Comparison of ENCODE assay signal across 10 mouse cellular contexts in the genomic region with DNA sequence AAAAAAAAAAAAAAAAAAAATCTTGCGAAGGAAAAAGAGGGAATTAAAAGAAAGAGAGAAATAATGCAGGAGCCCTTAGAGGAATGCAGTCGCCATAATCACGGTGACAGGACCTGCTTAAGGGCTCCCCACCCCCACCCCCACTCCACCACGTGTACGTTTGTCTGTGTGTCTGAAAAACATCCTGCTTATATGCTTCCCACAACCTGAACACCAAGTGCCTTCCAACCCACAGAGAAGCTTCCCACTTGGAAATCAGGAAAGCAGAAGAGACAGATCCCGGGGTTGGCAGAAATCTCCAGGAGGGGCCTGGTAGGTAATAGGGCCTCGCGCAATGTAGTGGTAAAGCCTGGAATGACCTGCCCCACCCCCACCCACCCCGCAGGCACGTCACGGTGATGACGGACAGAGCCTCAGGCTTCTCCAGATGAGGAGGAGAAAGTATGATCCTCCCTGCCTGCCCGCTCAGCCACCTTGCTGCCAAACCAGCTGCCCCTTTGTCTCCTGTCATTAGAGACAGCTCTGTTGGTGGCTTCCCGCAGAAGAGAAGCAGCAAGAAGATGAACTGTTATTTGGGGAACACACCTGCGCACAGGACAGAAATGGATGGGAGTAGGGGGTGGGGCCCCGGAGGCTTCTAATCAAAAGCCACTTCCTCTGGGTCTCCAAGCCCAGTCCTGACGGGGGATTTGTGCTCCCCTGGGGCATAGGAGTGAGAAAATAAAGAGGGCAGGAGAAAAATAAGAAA. TPM values are rescaled to one million over a fixed set of nuclear protein-coding genes. Genes with fewer than 3 reads are reported as not detected.
DNase-seq lines count a peak whose midpoint lies in the region; ATAC-seq lines count a peak whose summit lies in the region.
"Had no signal": no experiment of that assay in that cellular context is flagged by ENCODE, and none has a peak within 500 bp of the region (broad histone marks: within the 10 kb centered on the region; RNA-seq: fewer than 3 reads in every experiment).

No protein-coding gene starts in this region.

- DNase-seq in heart, adult 8-10 months (ENCODE audit: low spot score): no peak
- DNase-seq in ZHBTc4 (ENCODE audit: low read depth, low spot score): peak; percentile 32
- peak; percentile 73 for DNase-seq in naive thymus-derived CD4-positive, alpha-beta T cell, adult 2 months (ENCODE audit: low read depth)
- no peak for DNase-seq in cerebellum, adult 8-10 months
- DNase-seq: lung, adult 18-20 months had no signal

- H3K27me3 ChIP-seq in heart, embryonic 11.5 days (ENCODE audit: control insufficient read depth, insufficient read depth, low read length): peaks cover 13% of the 10 kb centered on the region; the same call in 1 of the 2 replicates
- 0 out of 2 replicates have a peak, but pooled peaks cover 3% of the 10 kb centered on the region for H3K27me3 ChIP-seq in hindbrain, embryonic 13.5 days
- H3K27me3 ChIP-seq in intestine, embryonic 15.5 days (replicated peaks): peaks cover 3% of the 10 kb centered on the region; the same call in 1 of the 2 replicates

- no peaks in the 10 kb centered on the region for H3K36me3 ChIP-seq in heart, embryonic 11.5 days (ENCODE audit: control insufficient read depth, insufficient read depth, low read length)
- H3K36me3 ChIP-seq in hindbrain, embryonic 13.5 days: no peaks in the 10 kb centered on the region
- no peaks in the 10 kb centered on the region for H3K36me3 ChIP-seq in intestine, embryonic 15.5 days

- ATAC-seq in heart, embryonic 11.5 days (replicated peaks; ENCODE audit: insufficient number of reproducible peaks, low FRiP score, low TSS enrichment): no peak
- ATAC-seq in hindbrain, embryonic 13.5 days (ENCODE audit: low FRiP score): no peak
- no peak for ATAC-seq in intestine, embryonic 15.5 days
- ATAC-seq in erythroid progenitor cell, adult 5-6 weeks (replicated peaks; ENCODE audit: low FRiP score, poor library complexity, severe bottlenecking): no peak

- H3K9me3 ChIP-seq in heart, embryonic 11.5 days (replicated peaks; ENCODE audit: control insufficient read depth, low read length): no peaks in the 10 kb centered on the region
- no peaks in the 10 kb centered on the region for H3K9me3 ChIP-seq in hindbrain, embryonic 13.5 days
- H3K9me3 ChIP-seq in intestine, embryonic 15.5 days: no peaks in the 10 kb centered on the region

- peak overlapping the region; percentile 46 for H3K4me2 ChIP-seq in heart, embryonic 11.5 days
- H3K4me2 ChIP-seq in hindbrain, embryonic 13.5 days: peak overlapping the region; percentile 34
- no peak overlapping the region for H3K4me2 ChIP-seq in intestine, embryonic 15.5 days (replicated peaks)

- H3K9ac ChIP-seq in heart, embryonic 11.5 days (ENCODE audit: low read depth, low read length): 0 out of 2 replicates have a peak overlapping the region, but pooled peaks have one; percentile 16
- peak overlapping the region; percentile 24; the same call in 1 of the 2 replicates for H3K9ac ChIP-seq in hindbrain, embryonic 13.5 days
- no peak overlapping the region for H3K9ac ChIP-seq in intestine, embryonic 15.5 days

- H3K27ac ChIP-seq in heart, embryonic 11.5 days (ENCODE audit: low read depth, low read length): no peak overlapping the region
- H3K27ac ChIP-seq in hindbrain, embryonic 13.5 days: no peak overlapping the region
- no peak overlapping the region for H3K27ac ChIP-seq in intestine, embryonic 15.5 days
- H3K27ac ChIP-seq: kidney, postnatal 0 days had no signal

- peaks cover 9% of the 10 kb centered on the region for H3K4me1 ChIP-seq in heart, embryonic 11.5 days (ENCODE audit: control insufficient read depth, insufficient read depth, low read length)
- H3K4me1 ChIP-seq in hindbrain, embryonic 13.5 days (replicated peaks): peaks cover 34% of the 10 kb centered on the region
- H3K4me1 ChIP-seq in intestine, embryonic 15.5 days (replicated peaks): 0 out of 2 replicates have a peak, but pooled peaks cover 3% of the 10 kb centered on the region

- no peak overlapping the region for H3K4me3 ChIP-seq in heart, embryonic 11.5 days (ENCODE audit: low read depth, low read length)
- H3K4me3 ChIP-seq in hindbrain, embryonic 13.5 days: no peak overlapping the region
- no peak overlapping the region for H3K4me3 ChIP-seq in intestine, embryonic 15.5 days (replicated peaks)

- WGBS in heart, embryonic 11.5 days (ENCODE audit: insufficient replicate concordance): 3% methylated on average over 16 of the region's 17 CpGs
- WGBS in hindbrain, embryonic 13.5 days: 10% methylated on average over 17 of the region's 17 CpGs
- WGBS in intestine, embryonic 15.5 days: 9% methylated on average over 17 of the region's 17 CpGs

RNA-seq across cellular contexts. Expression of a gene that starts 43.4 kb away (rescaled TPM):
- polyA plus RNA-seq in heart, embryonic 11.5 days (2014; fragmentation: Nextera tagmentation; extraction: Ambion mirVana): 12.8 and 16.0 TPM in 2 replicates
- total RNA-seq in heart, adult 8-10 months (2022): 1 to 10 TPM in 2 of 4 experiments, under 1 TPM in 2; 0.41 to 1.2 (median 0.78) TPM
- 0.97 and 1.3 TPM in 2 replicates for polyA plus RNA-seq in hindbrain, embryonic 13.5 days (2015; fragmentation: Nextera tagmentation; extraction: Ambion mirVana)
- polyA plus RNA-seq in intestine, embryonic 15.5 days (2015; fragmentation: Nextera tagmentation; extraction: Ambion mirVana): 0.95 and 1.3 TPM in 2 replicates
- total RNA-seq in erythroid progenitor cell, adult 5-6 weeks (2015; ENCODE audit: low replicate concordance): 32.7 and 50.8 TPM in 2 replicates
- 28.5 and 35.9 TPM in 2 replicates for total RNA-seq in erythroid progenitor cell, adult 5-6 weeks (2017; ENCODE audit: low replicate concordance)

RNA-seq across cellular contexts. Expression of a gene that starts 50.9 kb away (rescaled TPM):
- not detected in 2 replicates for polyA plus RNA-seq in heart, embryonic 11.5 days (2014; fragmentation: Nextera tagmentation; extraction: Ambion mirVana)
- not detected for total RNA-seq in heart, adult 8-10 months (2022)
- polyA plus RNA-seq in hindbrain, embryonic 13.5 days (2015; fragmentation: Nextera tagmentation; extraction: Ambion mirVana): not detected in 2 replicates
- polyA plus RNA-seq in intestine, embryonic 15.5 days (2015; fragmentation: Nextera tagmentation; extraction: Ambion mirVana): not detected in 2 replicates
- not detected in 2 replicates for total RNA-seq in erythroid progenitor cell, adult 5-6 weeks (2015; ENCODE audit: low replicate concordance)
- not detected in 2 replicates for total RNA-seq in erythroid progenitor cell, adult 5-6 weeks (2017; ENCODE audit: low replicate concordance)
- polyA plus RNA-seq: kidney, postnatal 0 days had no signal

RNA-seq across cellular contexts. Expression of a gene that starts 55.8 kb away (rescaled TPM):
- polyA plus RNA-seq in heart, embryonic 11.5 days (2014; fragmentation: Nextera tagmentation; extraction: Ambion mirVana): 0.19 TPM in 1 of 2 replicates, not detected in the other
- total RNA-seq in heart, adult 8-10 months (2022): under 1 TPM in 1 of 4 experiments, not detected in 3; 0.09 TPM
- 0.12 and 0.14 TPM in 2 replicates for polyA plus RNA-seq in hindbrain, embryonic 13.5 days (2015; fragmentation: Nextera tagmentation; extraction: Ambion mirVana)
- 19.2 and 20.2 TPM in 2 replicates for polyA plus RNA-seq in intestine, embryonic 15.5 days (2015; fragmentation: Nextera tagmentation; extraction: Ambion mirVana)
- total RNA-seq in erythroid progenitor cell, adult 5-6 weeks (2015; ENCODE audit: low replicate concordance): 1.1 TPM in 1 of 2 replicates, not detected in the other
- total RNA-seq in erythroid progenitor cell, adult 5-6 weeks (2017; ENCODE audit: low replicate concordance): not detected in 2 replicates

Comparison
In these comparisons a context has a peak if more than half of its experiments do, and no peak if none do; other contexts are left out.
1. DNase-seq: peak in ZHBTc4 (single experiment) and naive thymus-derived CD4-positive, alpha-beta T cell, adult 2 months (single experiment); none in heart, adult 8-10 months (single experiment) and cerebellum, adult 8-10 months (single experiment).
2. RNA of a gene that starts 55.8 kb away (polyA plus RNA-seq): 19.2 to 20.2 TPM in intestine, embryonic 15.5 days; 0.19 TPM in heart, embryonic 11.5 days and 0.12 to 0.14 TPM in hindbrain, embryonic 13.5 days; every median in the first group is over 10 times any median in the second.